Mouse (Mus musculus) CH12.LX (cell line): ENCODE measurements around the gene Fam20a. TPM values are rescaled to one million over a fixed set of nuclear protein-coding genes. Genes with fewer than 3 reads are reported as not detected.

ENCODE experiments used
- DNase-seq: peaks from one replicate; pipeline ENCODE4 v3.0.0-alpha.2; 2013; ENCODE audit errors: extremely low read depth
- H3K27ac ChIP-seq: 2 replicates; pipeline ENCODE4 v1.5.1; 2012; ENCODE audit warnings: low read depth, mild to moderate bottlenecking, control low read depth, moderate library complexity; ENCODE audit not compliant: insufficient read depth
- H3K27me3 ChIP-seq: replicated peaks from 2 replicates; pipeline ENCODE3; 2012; ENCODE audit warnings: inconsistent platforms
- H3K36me3 ChIP-seq, 2 experiments: replicated peaks in 1 of 2; 2 replicates each; pipeline versions ENCODE3 to v1.6.1; 2012; ENCODE audit warnings: inconsistent platforms in 1 of 2, low read length in 1 of 2, mild to moderate bottlenecking in 1 of 2, mixed read lengths in 1 of 2, moderate library complexity in 1 of 2; ENCODE audit not compliant: control insufficient read depth in 1 of 2, insufficient read depth in 1 of 2
- H3K4me1 ChIP-seq, 2 experiments: 2 replicates each; pipeline ENCODE4 v1.6.1; 2012; ENCODE audit warnings: inconsistent platforms in 1 of 2, moderate library complexity in 1 of 2; ENCODE audit not compliant: insufficient read depth in 2 of 2, control insufficient read depth in 1 of 2
- H3K4me2 ChIP-seq: 2 replicates; pipeline ENCODE4 v1.6.1; 2012; ENCODE audit warnings: low read depth, mild to moderate bottlenecking, control low read depth; ENCODE audit not compliant: poor library complexity, insufficient read depth, severe bottlenecking
- H3K4me3 ChIP-seq, 3 experiments: fragments of 150-350 bp in 1 of 3; sonication (generic) in 1 of 3; replicated peaks in 1 of 3; 2 replicates each; pipeline versions ENCODE3 to v1.5.1; 2011 to 2012; ENCODE audit warnings: low read depth in 2 of 3, low read length in 2 of 3, mild to moderate bottlenecking in 2 of 3, moderate library complexity in 2 of 3, control low read depth in 1 of 3, improper control_type of control experiment in 1 of 3, inconsistent platforms in 1 of 3, mixed read lengths in 1 of 3; ENCODE audit not compliant: poor library complexity in 1 of 3
- H3K79me2 ChIP-seq: replicated peaks from 2 replicates; pipeline ENCODE4 v1.6.1; 2012; ENCODE audit warnings: mild to moderate bottlenecking, moderate library complexity; ENCODE audit not compliant: control insufficient read depth, poor library complexity, insufficient read depth, severe bottlenecking; ENCODE audit errors: extremely low read depth
- H3K9ac ChIP-seq: 2 replicates; pipeline ENCODE4 v1.6.1; 2012; ENCODE audit warnings: low read depth, mild to moderate bottlenecking, control low read depth, moderate library complexity; ENCODE audit not compliant: insufficient read depth
- H3K9me3 ChIP-seq: replicated peaks from 2 replicates; pipeline ENCODE3; 2012; ENCODE audit warnings: low read length, inconsistent platforms, mixed read lengths
- BHLHE40 ChIP-seq: IDR thresholded peaks from 2 replicates; pipeline ENCODE4 v1.6.1; 2011; ENCODE audit warnings: mild to moderate bottlenecking, low read depth, low read length, improper control_type of control experiment
- CHD2 ChIP-seq: IDR thresholded peaks from 2 replicates; pipeline ENCODE4 v1.6.1; 2011; ENCODE audit warnings: low read length, improper control_type of control experiment
- CTCF ChIP-seq, 2 experiments: IDR thresholded peaks in 1 of 2; conservative IDR thresholded peaks in 1 of 2; 2 replicates each; pipeline ENCODE4 v1.5.1; 2011 to 2012; ENCODE audit warnings: low read depth in 2 of 2, low read length in 2 of 2, improper control_type of control experiment in 1 of 2, inconsistent platforms in 1 of 2, mild to moderate bottlenecking in 1 of 2, moderate library complexity in 1 of 2
- E2F4 ChIP-seq: IDR thresholded peaks from 2 replicates; pipeline ENCODE4 v1.6.1; 2011; ENCODE audit warnings: low read depth, low read length, improper control_type of control experiment; ENCODE audit not compliant: insufficient replicate concordance
- EP300 ChIP-seq: IDR thresholded peaks from 2 replicates; pipeline ENCODE4 v1.6.1; 2011; ENCODE audit warnings: low read length, improper control_type of control experiment
- ETS1 ChIP-seq: conservative IDR thresholded peaks from 2 replicates; pipeline ENCODE4 v1.6.1; 2012; ENCODE audit warnings: low read depth, mild to moderate bottlenecking, inconsistent platforms, low read length, improper control_type of control experiment, moderate library complexity
- GABPA ChIP-seq: IDR thresholded peaks from 2 replicates; pipeline ENCODE4 v1.6.1; 2012; ENCODE audit warnings: low read depth, low read length, improper control_type of control experiment, inconsistent platforms; ENCODE audit not compliant: insufficient replicate concordance
- HCFC1 ChIP-seq: IDR thresholded peaks from 2 replicates; pipeline ENCODE4 v1.6.1; 2012; ENCODE audit warnings: low read depth, mild to moderate bottlenecking, inconsistent platforms, low read length, improper control_type of control experiment
- IRF4 ChIP-seq: IDR thresholded peaks from 2 replicates; pipeline ENCODE4 v1.6.1; 2014; ENCODE audit warnings: low read depth, mild to moderate bottlenecking, inconsistent platforms, low read length, improper control_type of control experiment
- JUN ChIP-seq: IDR thresholded peaks from 2 replicates; pipeline ENCODE4 v1.6.1; 2011; ENCODE audit warnings: low read depth, mild to moderate bottlenecking, low read length, improper control_type of control experiment, moderate library complexity; ENCODE audit not compliant: insufficient read depth
- JUND ChIP-seq: conservative IDR thresholded peaks from 2 replicates; pipeline ENCODE4 v1.6.1; 2011; ENCODE audit warnings: low read depth, low read length, improper control_type of control experiment
- MYC ChIP-seq: IDR thresholded peaks from 2 replicates; pipeline ENCODE4 v1.6.1; 2011; ENCODE audit warnings: low read depth, mild to moderate bottlenecking, improper control_type of control experiment, low read length
- NELFE ChIP-seq: IDR thresholded peaks from 2 replicates; pipeline ENCODE4 v1.6.1; 2011; ENCODE audit warnings: low read depth, low read length, improper control_type of control experiment
- NRF1 ChIP-seq: IDR thresholded peaks from 2 replicates; pipeline ENCODE4 v1.6.1; 2014; ENCODE audit warnings: low read depth, mild to moderate bottlenecking, inconsistent platforms, low read length, improper control_type of control experiment, moderate library complexity
- PAX5 ChIP-seq: IDR thresholded peaks from 2 replicates; pipeline ENCODE4 v1.6.1; 2012; ENCODE audit warnings: low read length, inconsistent platforms, mixed read lengths
- POLR2A ChIP-seq: IDR thresholded peaks from 2 replicates; pipeline ENCODE4 v1.6.1; 2011; ENCODE audit warnings: low read depth, mild to moderate bottlenecking, improper control_type of control experiment, low read length
- RAD21 ChIP-seq: IDR thresholded peaks from 2 replicates; pipeline ENCODE4 v1.6.1; 2011; ENCODE audit warnings: low read depth, mild to moderate bottlenecking, low read length, improper control_type of control experiment, moderate library complexity
- SIN3A ChIP-seq: IDR thresholded peaks from 2 replicates; pipeline ENCODE4 v1.6.1; 2012; ENCODE audit warnings: low read length, improper control_type of control experiment, inconsistent platforms
- SMC3 ChIP-seq: IDR thresholded peaks from 2 replicates; pipeline ENCODE4 v1.6.1; 2011; ENCODE audit warnings: low read depth, low read length, improper control_type of control experiment
- TBP ChIP-seq: conservative IDR thresholded peaks from 2 replicates; pipeline ENCODE4 v1.6.1; 2011; ENCODE audit warnings: low read depth, low read length, improper control_type of control experiment
- TCF12 ChIP-seq: IDR thresholded peaks from 2 replicates; pipeline ENCODE4 v1.6.1; 2014; ENCODE audit warnings: low read depth, mild to moderate bottlenecking, inconsistent platforms, low read length, improper control_type of control experiment
- USF1 ChIP-seq: IDR thresholded peaks from 2 replicates; pipeline ENCODE4 v1.6.1; 2014; ENCODE audit warnings: low read depth, mild to moderate bottlenecking, inconsistent platforms, low read length, improper control_type of control experiment
- ZC3H11A ChIP-seq: IDR thresholded peaks from 2 replicates; pipeline ENCODE4 v1.6.1; 2012; ENCODE audit warnings: low read depth, mild to moderate bottlenecking, inconsistent platforms, low read length, improper control_type of control experiment
- ZKSCAN1 ChIP-seq: IDR thresholded peaks from 2 replicates; pipeline ENCODE4 v1.6.1; 2012; ENCODE audit warnings: low read depth, inconsistent platforms, low read length, improper control_type of control experiment, borderline replicate concordance
- ZNF384 ChIP-seq: IDR thresholded peaks from 2 replicates; pipeline ENCODE4 v1.6.1; 2012; ENCODE audit warnings: low read depth, low read length, improper control_type of control experiment, inconsistent platforms
- dilution Hi-C: fragments of 300-500 bp; cut with MboI; formaldehyde crosslinking; loops from 2 replicates; pipeline ENCODE4 v1.14.3; 2020; ENCODE audit warnings: low sequenced_read_pairs; ENCODE audit not compliant: extremely low pct_unique_long_range_greater_than_20kb, extremely low pct_ligation_motif_present
- in situ Hi-C: fragments of 300-500 bp; cut with MboI; formaldehyde crosslinking; loops from 3 replicates; pipeline ENCODE4 v1.14.3; 2019; ENCODE audit warnings: low sequenced_read_pairs, low pct_ligation_motif_present, low pct_unique_long_range_greater_than_20kb, mixed read lengths
- polyA plus RNA-seq: library from polyadenylated mRNA; unstranded; fragments of >175 nt; gene quantifications from 2 replicates; pipeline ENCODE4 v1.2.1, GENCODE M21; 2012; ENCODE audit warnings: low read depth; ENCODE audit not compliant: insufficient read length
- total RNA-seq, 2 experiments: library from RNA; depleted of rRNA; stranded (reverse); fragments of 300-350 nt in 1 of 2; fragments of >200 nt in 1 of 2; gene quantifications; 2 replicates each; pipeline ENCODE4 v1.2.3; 2012 to 2014

Gene Fam20a
- total and polyA plus RNA-seq, 3 experiments = 0.08 TPM; not detected in 2

DNA sequence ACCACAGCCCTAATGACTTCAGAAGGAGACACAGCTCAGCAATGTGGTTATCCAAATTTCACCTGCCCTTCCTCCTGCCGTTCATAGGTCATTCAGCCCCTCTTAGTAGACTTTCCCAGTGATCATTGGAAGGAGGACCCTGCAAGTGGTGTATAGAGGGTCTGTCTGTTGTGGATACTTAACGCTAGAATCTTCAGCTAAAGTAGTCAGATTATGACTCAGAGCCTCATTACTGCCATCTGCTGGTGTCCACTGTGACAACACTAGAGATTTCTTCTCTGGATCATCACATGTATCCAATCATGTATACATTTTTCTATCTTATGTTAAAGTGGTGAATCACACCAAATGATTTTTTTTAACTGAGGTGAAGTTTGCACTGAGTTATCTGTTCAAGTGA lies 100.9 kb downstream of the Fam20a start:
- H3K4me1 ChIP-seq = peaks cover 2 to 4% of the 10 kb centered on the region in 2 experiments; a peak in 3 of 4 replicates
- in situ Hi-C loops (no loop called here), dilution Hi-C loops (no loop called here)
- peaks cover 6% of the 10 kb centered on the region for H3K9me3 ChIP-seq
- H3K4me2 ChIP-seq = peak overlapping the region; percentile 54; the same call in 1 of the 2 replicates
- peak; percentile 78 for DNase-seq
- H3K79me2 ChIP-seq = no peaks in the 10 kb centered on the region
- H3K4me3 ChIP-seq = no peak overlapping the region
- no peaks in the 10 kb centered on the region for H3K36me3 ChIP-seq
- H3K9ac ChIP-seq = no peak overlapping the region
- no peak for TF ChIP-seq BHLHE40
- TF ChIP-seq JUN = peak; percentile 91
- peak; percentile 80 for TF ChIP-seq SMC3
- TF ChIP-seq POLR2A = no peak
- peak; percentile 52; the same call in 1 of the 2 replicates for TF ChIP-seq EP300
- peak; percentile 88 to 93 for TF ChIP-seq CTCF (conservative IDR thresholded peaks at IDR 0.05 in 1 of 2, IDR thresholded peaks at IDR 0.05 in 1 of 2; ENCODE audit: low read depth in 2 of 2, low read length in 2 of 2)
- no peak for TF ChIP-seq HCFC1
- peak; percentile 55 for TF ChIP-seq RAD21
- TF ChIP-seq E2F4 = no peak
- TF ChIP-seq JUND = peak; percentile 98
- no peak for TF ChIP-seq USF1
- TF ChIP-seq ETS1 = no peak
- peak; percentile 98 for TF ChIP-seq IRF4
- TF ChIP-seq, all 38 proteins: peak for 7
- Histone ChIP-seq H3K27ac (no peak overlapping the region), H3K27me3 (no peaks in the 10 kb centered on the region)

DNA sequence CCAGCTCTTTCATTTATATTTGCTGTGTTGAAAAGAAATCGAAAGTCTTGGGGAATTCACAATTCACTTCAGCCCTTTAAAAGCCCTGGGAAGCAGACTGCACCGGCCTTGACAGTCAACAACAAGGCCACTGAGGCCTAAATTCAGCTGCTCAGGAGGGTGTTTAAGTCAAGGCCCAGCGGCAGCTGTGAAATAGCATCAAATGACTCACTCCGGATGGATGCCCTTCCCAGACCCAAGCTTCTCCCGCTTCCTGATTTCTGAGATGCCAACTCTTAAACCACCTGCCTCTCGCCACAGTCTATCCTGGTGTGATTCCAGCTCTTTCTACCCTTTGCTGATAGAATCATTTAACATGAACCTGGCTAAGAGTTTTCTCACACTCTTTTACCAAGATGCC lies 101.7 kb downstream of the Fam20a start:
- peaks cover 8% of the 10 kb centered on the region for H3K9me3 ChIP-seq
- no peak overlapping the region for H3K4me2 ChIP-seq
- H3K4me3 ChIP-seq = no peak overlapping the region
- dilution Hi-C loops (no loop called here), in situ Hi-C loops (no loop called here)
- H3K4me1 ChIP-seq = peaks cover 2 to 4% of the 10 kb centered on the region in 2 experiments; a peak in 3 of 4 replicates
- no peaks in the 10 kb centered on the region for H3K79me2 ChIP-seq
- no peaks in the 10 kb centered on the region for H3K27me3 ChIP-seq
- no peak for DNase-seq
- no peaks in the 10 kb centered on the region for H3K36me3 ChIP-seq
- no peak overlapping the region for H3K9ac ChIP-seq
- TF ChIP-seq TCF12 (no peak), MYC (no peak), PAX5 (no peak), USF1 (no peak), ZKSCAN1 (no peak), NELFE (no peak), ZC3H11A (no peak), EP300 (no peak), GABPA (no peak), ZNF384 (no peak), JUN (no peak), CHD2 (no peak), TBP (no peak), E2F4 (no peak), IRF4 (no peak), SIN3A (no peak), NRF1 (no peak)
- no peak overlapping the region for H3K27ac ChIP-seq

Other genes with a start within 250 kb of the Fam20a start
- 2.2 and 3.3 TPM in 2 replicates for gene Arsg, start 248.9 kb downstream of the Fam20a start, total RNA-seq (2012; rRNA removed)
- gene Arsg, start 248.9 kb downstream of the Fam20a start, total RNA-seq (2014; rRNA removed) = 1.3 and 1.4 TPM in 2 replicates
- gene Arsg, start 248.9 kb downstream of the Fam20a start, polyA plus RNA-seq = 0.76 and 0.79 TPM in 2 replicates
- gene Slc16a6, start 248.7 kb downstream of the Fam20a start, total RNA-seq (2012; rRNA removed) = 14.1 and 18.3 TPM in 2 replicates
- 18.7 and 20.9 TPM in 2 replicates for gene Slc16a6, start 248.7 kb downstream of the Fam20a start, total RNA-seq (2014; rRNA removed)
- 18.9 and 24.2 TPM in 2 replicates for gene Slc16a6, start 248.7 kb downstream of the Fam20a start, polyA plus RNA-seq
- gene Wipi1, start 110.3 kb downstream of the Fam20a start, total RNA-seq (2012; rRNA removed) = 0.92 and 2.0 TPM in 2 replicates
- gene Wipi1, start 110.3 kb downstream of the Fam20a start, total RNA-seq (2014; rRNA removed) = 1.9 and 2.2 TPM in 2 replicates
- gene Wipi1, start 110.3 kb downstream of the Fam20a start, polyA plus RNA-seq = 1.4 and 1.8 TPM in 2 replicates
- 89.6 and 93.1 TPM in 2 replicates for gene Prkar1a, start 72.9 kb downstream of the Fam20a start, total RNA-seq (2012; rRNA removed)
- 104 and 111 TPM in 2 replicates for gene Prkar1a, start 72.9 kb downstream of the Fam20a start, total RNA-seq (2014; rRNA removed)
- 203 and 220 TPM in 2 replicates for gene Prkar1a, start 72.9 kb downstream of the Fam20a start, polyA plus RNA-seq
- not detected in 2 replicates for gene 1700012B07Rik, start 105.8 kb upstream of the Fam20a start, total RNA-seq (2012; rRNA removed)
- not detected in 2 replicates for gene 1700012B07Rik, start 105.8 kb upstream of the Fam20a start, total RNA-seq (2014; rRNA removed)
- gene 1700012B07Rik, start 105.8 kb upstream of the Fam20a start, polyA plus RNA-seq = 0.29 and 0.44 TPM in 2 replicates